Mouse (Mus musculus): ENCODE measurements around the gene Atrip. TPM values are rescaled to one million over a fixed set of nuclear protein-coding genes. Genes with fewer than 3 reads are reported as not detected.

Atrip gene
- total RNA-seq, 2 experiments from 2014 or later: 26.6 to 34.1 TPM

- no peak for DNase-seq (ENCODE audit: low spot score in 2 of 2)
Observed at GRCm38 (mm10) chr9:109068095-109068735, 5.7 kb downstream of the Atrip start.

DNA sequence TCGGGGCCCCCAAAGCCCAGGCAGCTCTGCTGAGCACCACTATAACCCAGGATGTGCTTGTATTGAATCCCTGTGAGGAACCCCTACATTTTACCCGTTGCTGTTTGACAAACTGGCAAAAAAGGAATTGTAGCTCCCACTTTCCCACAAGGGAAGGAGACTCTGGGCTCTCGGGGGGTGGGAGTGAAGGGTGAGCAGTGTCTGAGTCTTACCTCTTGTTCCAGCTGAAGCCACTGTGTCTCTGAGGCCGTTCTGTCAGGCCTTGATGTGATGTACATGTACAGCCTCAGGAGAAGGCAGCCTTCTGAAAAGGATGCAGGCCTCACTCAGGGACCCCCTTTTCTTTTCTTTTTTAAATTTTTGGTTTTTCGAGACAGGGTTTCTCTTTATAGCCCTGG is 13.0 kb downstream of the Atrip start:
- no peak for DNase-seq (ENCODE audit: low spot score in 2 of 2)
- intact Hi-C loops (cut with DNase I): no loop called here

More at GRCm38 (mm10) chr9:109068095-109068735, 5.7 kb downstream of the Atrip start:
- intact Hi-C loops (cut with DNase I): no loop called here

DNA sequence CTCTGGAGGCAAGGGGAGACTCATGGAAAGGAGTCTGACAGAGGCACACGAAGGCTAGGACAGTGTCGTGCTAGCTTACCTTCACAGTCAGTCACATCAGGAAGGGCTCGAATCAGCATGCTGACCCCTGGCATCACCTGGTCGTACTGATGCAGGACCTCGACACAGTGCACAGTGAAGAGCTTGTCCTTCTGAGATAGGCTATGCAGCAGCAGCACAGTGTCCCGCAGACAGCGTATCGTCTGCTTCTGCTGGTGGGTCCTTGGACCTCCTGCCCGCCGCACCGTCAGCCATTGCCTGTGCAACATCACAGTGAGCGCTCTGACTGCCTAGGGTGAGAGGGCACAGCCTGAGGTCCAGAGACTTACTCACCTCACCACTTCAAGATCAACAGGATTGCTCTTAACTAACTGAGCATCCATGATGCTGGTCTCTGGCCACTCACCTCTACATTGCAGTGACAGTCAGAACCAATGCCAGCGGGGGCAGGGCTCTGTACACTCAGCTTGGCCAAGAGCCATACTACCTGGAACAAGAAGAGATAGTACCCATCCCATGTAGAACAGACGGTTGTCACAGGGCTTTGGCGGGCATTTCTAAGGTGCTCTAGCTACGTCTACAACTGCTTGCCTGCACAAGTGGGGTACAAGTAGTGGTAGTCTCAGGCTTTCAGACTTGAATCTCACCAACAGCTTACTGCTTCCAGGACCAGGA is 13.6 kb downstream of the Atrip start:
- no peak for DNase-seq (ENCODE audit: low spot score in 2 of 2)
- intact Hi-C loops (cut with DNase I): no loop called here

DNA sequence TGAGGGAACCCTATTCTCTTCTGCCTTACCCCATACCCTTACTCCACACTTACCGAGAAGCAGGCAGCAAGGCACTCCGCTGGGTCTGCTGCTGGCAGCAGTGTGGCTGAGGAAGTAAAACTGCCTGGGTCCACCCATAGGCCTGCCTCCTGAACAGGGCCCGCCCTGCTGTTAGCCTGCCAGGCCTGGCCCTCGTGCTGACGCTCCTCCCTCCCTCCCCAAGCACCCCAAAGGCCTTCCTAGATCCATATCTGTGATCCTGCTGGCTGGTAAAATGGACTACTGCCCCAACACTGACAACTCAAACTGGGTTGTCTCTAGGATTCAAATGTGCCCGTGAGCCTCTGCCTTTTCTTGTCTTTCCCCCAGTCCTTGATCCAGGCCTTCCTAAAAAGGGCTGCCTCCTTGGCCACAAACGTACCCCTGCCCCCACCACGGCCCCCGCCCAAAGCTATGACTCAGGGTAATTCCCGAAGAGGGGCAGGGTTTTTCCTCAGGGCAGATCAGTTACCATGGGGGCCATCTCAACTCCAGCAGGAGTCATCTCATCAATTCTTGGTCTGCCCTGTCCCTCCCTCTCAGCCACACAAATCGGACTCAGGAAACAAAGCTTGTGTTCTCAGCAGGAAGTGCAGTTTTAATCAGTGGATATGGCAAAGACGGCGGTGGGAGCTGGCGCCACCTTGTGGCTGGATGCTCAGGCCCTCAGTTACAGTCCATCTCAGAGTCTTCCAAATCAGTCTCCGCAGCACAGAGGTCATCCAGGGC is 14.6 kb downstream of the Atrip start, which contains the start of gene Trex1:
TSS of gene Trex1 (minus strand) at position 599 of the 768 bp plus-strand sequence.
- intact Hi-C loops (cut with DNase I): loop anchor here (1.0 to 5.0 kb wide), 2 partner anchors 56 to 122 kb away; partner anchors contain the start of gene Uqcrc1
- peak; percentile 87 for DNase-seq (ENCODE audit: low spot score in 2 of 2)

DNA sequence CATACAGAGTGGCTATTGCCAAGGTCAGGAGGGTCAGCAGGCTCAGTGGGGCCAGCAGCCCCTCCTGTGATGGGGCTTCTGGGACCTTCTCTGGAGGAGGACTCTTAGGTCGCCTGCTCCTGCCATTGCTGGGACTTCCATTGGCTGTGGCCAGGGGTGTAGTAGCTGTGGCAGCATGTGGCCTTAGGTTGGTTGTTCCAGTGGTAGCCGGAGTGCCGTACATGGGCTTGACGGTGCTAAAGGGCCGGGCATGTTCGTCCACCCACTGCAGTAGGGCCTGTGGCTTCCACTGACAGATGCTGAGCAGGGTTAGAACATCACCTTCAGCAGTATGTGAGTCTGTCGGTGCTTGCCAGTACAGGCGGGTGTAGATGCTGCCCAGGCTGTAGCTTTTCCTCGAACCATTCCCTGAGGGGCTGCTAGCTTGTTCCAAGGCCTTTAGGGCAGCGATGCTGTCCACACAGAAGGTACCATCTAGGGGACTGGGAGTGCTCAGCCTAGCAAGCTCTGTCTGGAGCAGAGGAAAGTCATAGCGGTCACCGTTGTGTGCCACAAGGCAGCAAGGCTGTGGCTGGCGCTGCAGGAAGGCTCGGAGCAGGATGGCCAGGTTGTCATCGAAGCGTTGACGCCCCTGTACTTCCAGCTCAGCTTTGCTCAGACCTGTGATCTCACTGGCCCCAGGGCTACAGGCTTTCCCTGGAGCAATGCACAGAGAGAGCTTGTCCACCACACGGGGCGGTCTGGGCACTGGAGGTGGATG is 15.7 kb downstream of the Atrip start:
- intact Hi-C loops (cut with DNase I): loop anchor here (5.0 kb wide), 1 partner anchor 121 kb away; the partner anchor contains the start of gene Uqcrc1
- peak; percentile 7 to 10 for DNase-seq (ENCODE audit: low spot score in 2 of 2)

DNA sequence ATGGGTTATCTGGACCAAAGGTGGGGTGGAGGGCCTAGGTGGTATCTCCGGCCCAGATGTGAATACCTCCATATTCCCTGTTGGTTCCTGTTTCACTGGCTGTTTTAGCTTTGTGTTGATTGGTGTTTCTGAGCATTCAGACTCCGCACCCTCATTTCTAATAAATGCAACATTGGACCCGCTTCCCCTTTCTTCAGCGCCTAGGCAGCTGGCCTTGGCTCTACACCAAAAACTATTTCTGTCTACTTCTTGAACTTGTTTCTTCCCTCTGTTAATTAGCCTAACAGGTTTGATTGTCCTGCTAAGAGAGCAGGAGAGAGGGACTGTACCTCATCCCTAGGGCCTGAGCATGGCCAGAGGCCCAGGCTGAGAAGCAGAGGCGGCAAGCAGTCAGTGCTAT is 16.4 kb downstream of the Atrip start:
- peak in 1 of 2 experiments; percentile 5 for DNase-seq (ENCODE audit: low spot score in 2 of 2)
- intact Hi-C loops (cut with DNase I): loop anchor here (5.0 kb wide), 1 partner anchor 120 kb away; the partner anchor contains the start of gene Uqcrc1

- intact Hi-C loops (cut with DNase I): loop anchor here (5.0 kb wide), 1 partner anchor 120 kb away; the partner anchor contains the start of gene Uqcrc1
- DNase-seq (ENCODE audit: low spot score in 2 of 2): no peak
Observed at GRCm38 (mm10) chr9:109056916-109057315, 17.0 kb downstream of the Atrip start.

- DNase-seq (ENCODE audit: low spot score in 2 of 2): peak in 1 of 2 experiments; percentile 9
- intact Hi-C loops (cut with DNase I): loop anchor here (5.0 kb wide), 1 partner anchor 119 kb away; the partner anchor contains the start of gene Uqcrc1
Observed at GRCm38 (mm10) chr9:109056081-109056690, 17.7 kb downstream of the Atrip start.

DNA sequence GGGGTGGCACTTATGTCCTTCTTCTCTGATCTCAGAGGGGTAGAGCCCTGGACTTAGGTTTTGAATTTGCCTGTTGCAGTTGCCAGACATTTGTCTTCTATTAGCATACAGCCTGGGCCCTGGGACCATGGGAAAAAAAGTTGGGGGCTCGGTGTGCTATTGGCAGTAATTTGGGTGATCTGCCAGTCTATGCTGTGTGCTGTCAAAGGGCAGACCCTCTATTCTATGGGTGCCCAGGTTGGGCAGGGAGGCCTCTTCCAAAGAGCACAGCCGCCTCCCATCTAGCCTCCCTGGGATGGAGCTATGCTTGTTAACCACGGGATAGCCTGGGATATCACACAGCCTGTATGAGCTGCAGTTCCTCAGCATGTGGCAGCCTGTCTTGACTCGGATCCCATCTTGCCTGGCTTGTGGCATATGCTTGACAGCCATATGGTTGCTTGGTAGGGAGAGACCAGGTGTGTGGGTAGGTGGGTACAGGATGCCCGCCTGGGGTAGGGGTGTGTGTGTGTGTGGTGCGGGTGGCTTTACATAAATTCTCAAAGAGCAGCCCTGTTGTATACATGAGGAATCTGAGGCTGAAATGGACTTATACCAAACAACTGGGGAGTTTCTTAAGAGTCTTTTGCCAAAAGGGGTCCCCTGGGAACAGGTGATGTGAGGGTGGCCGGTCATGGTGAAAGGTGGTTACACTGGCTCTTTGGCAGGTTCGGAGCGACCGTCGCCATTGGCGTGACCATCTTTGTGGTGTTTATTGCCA is 18.5 kb downstream of the Atrip start:
- intact Hi-C loops (cut with DNase I): loop anchor here (5.0 kb wide), 1 partner anchor 118 kb away; the partner anchor contains the start of gene Uqcrc1
- peak in 1 of 2 experiments; percentile 15 for DNase-seq (ENCODE audit: low spot score in 2 of 2)

DNA sequence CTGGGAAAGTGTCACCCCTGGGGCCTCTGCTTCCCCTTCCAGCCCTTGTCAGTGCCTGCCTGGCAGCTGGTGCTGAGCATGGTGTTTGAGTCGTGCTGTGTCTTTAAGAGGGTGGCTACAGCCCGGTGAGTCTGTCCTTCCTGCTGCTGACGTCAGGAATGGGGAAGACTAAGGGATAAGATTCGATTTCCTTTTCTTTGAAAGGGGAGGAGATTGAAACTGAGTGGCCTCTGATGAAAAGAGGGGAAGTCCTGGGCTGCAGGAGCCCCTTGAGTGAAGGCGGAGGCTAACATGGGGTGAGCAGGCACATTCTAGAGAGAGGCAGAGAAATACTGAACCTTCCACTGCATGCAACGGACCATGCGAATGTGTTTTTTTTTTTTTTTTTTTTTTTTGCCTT is 19.2 kb downstream of the Atrip start:
- intact Hi-C loops (cut with DNase I): loop anchor here (5.0 kb wide), 1 partner anchor 117 kb away; the partner anchor contains the start of gene Uqcrc1
- peak; percentile 65 to 74 for DNase-seq (ENCODE audit: low spot score in 2 of 2)

DNA sequence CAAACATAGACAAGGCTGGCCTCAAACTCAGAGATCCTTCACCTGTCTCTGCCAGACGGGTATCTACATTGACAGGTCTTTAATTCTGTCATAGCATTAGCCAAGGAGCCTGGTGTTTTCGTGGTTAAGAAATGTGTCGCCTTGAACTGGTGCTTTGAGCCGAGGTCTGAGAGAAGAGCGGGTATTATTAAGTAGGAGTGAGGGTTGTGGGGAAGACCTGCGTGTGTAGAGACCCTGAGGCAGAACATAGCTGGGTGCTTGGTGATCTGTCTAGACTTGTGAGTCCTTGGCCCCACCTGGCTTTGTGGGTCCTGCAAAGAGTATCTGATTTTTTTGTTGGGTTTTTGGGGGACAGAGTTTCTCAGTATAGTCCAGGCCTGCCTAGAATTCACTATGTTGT is 20.1 kb downstream of the Atrip start:
- no peak for DNase-seq (ENCODE audit: low spot score in 2 of 2)

GRCm38 (mm10) chr9:109053366-109053765 is 20.6 kb downstream of the Atrip start:
- DNase-seq (ENCODE audit: low spot score in 2 of 2): no peak
- intact Hi-C loops (cut with DNase I): no loop called here

More for the DNA sequence above, 20.1 kb downstream of the Atrip start:
- intact Hi-C loops (cut with DNase I): no loop called here

DNA sequence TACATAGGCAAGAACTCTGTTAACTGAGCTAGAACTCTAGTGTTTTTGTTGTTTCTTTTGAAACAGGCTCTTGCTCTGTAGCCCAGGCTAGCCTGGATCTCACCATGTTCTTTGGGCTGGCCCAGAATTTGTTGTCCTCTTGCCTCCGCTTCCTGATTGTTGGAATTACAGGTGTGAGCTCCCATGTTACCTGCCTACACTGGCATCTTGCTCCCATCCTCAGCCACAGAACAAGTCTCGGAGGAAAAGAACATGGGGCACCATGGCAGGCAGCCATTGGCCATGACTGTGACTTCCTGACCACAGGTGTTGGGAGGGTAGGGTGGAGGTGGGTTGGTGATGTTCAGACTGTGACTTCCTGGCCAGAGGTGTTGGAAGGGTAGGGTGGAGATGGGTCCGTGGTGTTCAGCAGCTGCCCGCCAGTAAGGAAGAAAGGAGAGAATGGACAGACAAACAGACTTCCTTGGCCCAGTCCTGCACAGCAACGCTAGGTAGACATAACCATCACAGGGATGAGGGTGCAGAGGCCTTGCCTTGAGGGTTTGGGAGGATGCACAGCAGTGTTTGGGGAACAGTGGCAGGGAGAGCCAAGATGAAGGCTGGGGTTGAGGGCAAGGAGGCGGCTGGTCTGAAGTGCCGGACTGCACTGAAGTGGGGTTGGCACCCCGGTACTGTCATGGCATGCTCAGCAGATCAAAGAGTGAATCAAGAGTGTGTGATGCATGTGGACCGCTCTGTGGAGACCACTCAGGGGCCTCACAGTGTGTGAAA is 21.2 kb downstream of the Atrip start:
- intact Hi-C loops (cut with DNase I): no loop called here
- DNase-seq (ENCODE audit: low spot score in 2 of 2): no peak

- no peak for DNase-seq (ENCODE audit: low spot score in 2 of 2)
- intact Hi-C loops (cut with DNase I): no loop called here
Observed at GRCm38 (mm10) chr9:109051651-109052489, 22.1 kb downstream of the Atrip start.

GRCm38 (mm10) chr9:109051011-109051501 is 22.9 kb downstream of the Atrip start:
- intact Hi-C loops (cut with DNase I): no loop called here
- no peak for DNase-seq (ENCODE audit: low spot score in 2 of 2)

- DNase-seq (ENCODE audit: low spot score in 2 of 2): no peak
- intact Hi-C loops (cut with DNase I): no loop called here
Observed at GRCm38 (mm10) chr9:109050674-109050997, 23.3 kb downstream of the Atrip start.

All from left cerebral cortex, postnatal 36 days (tissue).